Mouse (Mus musculus) layer of hippocampus, postnatal 10 days (tissue): Measurements from ENCODE around the gene Pbld1. TPM values are rescaled to one million over a fixed set of nuclear protein-coding genes. Genes with fewer than 3 reads are reported as not detected.
"Not testable (repeated sequence)": the region's sequence is repeated elsewhere in the genome, so short reads cannot be mapped to it uniquely, and the experiment has no call there.

Experiments
- DNase-seq, 2 experiments: peaks; one replicate each; pipeline ENCODE4 v3.0.0; 2021; ENCODE audit warnings: low spot score in 2 of 2
- total RNA-seq, 2 experiments: library from RNA; stranded (reverse); gene quantifications; 2 replicates each; pipeline ENCODE4 v1.2.3; 2021

The Pbld1 gene
- total RNA-seq, 2 experiments from 2014 or later: 0.53 TPM; not detected in 1

- no peak for DNase-seq
These were observed 19.9 kb upstream of the Pbld1 start for GRCm38 (mm10) chr10:63039867-63040628.

GRCm38 (mm10) chr10:63043154-63043553 is 16.8 kb upstream of the Pbld1 start:
- no peak for DNase-seq

GRCm38 (mm10) chr10:63047751-63048150 is 12.2 kb upstream of the Pbld1 start:
- DNase-seq: no peak

GRCm38 (mm10) chr10:63049106-63049505 is 10.9 kb upstream of the Pbld1 start:
- no peak for DNase-seq

- no peak for DNase-seq
These were observed 8.7 kb upstream of the Pbld1 start for GRCm38 (mm10) chr10:63051267-63051666.

GRCm38 (mm10) chr10:63052011-63052410 is 8.0 kb upstream of the Pbld1 start:
- DNase-seq: no peak

- DNase-seq: no peak
These were observed 7.0 kb upstream of the Pbld1 start for GRCm38 (mm10) chr10:63053007-63053406.

- DNase-seq: not testable (repeated sequence)
These were observed 5.9 kb upstream of the Pbld1 start for GRCm38 (mm10) chr10:63054071-63054470.

GRCm38 (mm10) chr10:63054586-63054985 is 5.4 kb upstream of the Pbld1 start:
- no peak for DNase-seq

- DNase-seq: no peak
These were observed 2.8 kb upstream of the Pbld1 start for GRCm38 (mm10) chr10:63056966-63057750.

- no peak for DNase-seq
These were observed 444 bp downstream of the Pbld1 start for GRCm38 (mm10) chr10:63060406-63060805.

- no peak for DNase-seq
These were observed 1.3 kb downstream of the Pbld1 start for GRCm38 (mm10) chr10:63061266-63061665.

GRCm38 (mm10) chr10:63062696-63063095 is 2.7 kb downstream of the Pbld1 start:
- DNase-seq: no peak

GRCm38 (mm10) chr10:63063365-63063764 is 3.4 kb downstream of the Pbld1 start:
- no peak for DNase-seq

GRCm38 (mm10) chr10:63064516-63064915 is 4.6 kb downstream of the Pbld1 start:
- DNase-seq: no peak

- DNase-seq: no peak
These were observed 5.6 kb downstream of the Pbld1 start for GRCm38 (mm10) chr10:63065561-63065960.

- peak; percentile 85 to 87 for DNase-seq
These were observed 6.0 kb downstream of the Pbld1 start for GRCm38 (mm10) chr10:63065988-63066387.

- no peak for DNase-seq
These were observed 26.3 kb downstream of the Pbld1 start for GRCm38 (mm10) chr10:63086304-63086703.

- DNase-seq: no peak
These were observed 29.3 kb downstream of the Pbld1 start for GRCm38 (mm10) chr10:63089103-63089757.

GRCm38 (mm10) chr10:63089758-63090571 is 30.0 kb downstream of the Pbld1 start:
- peak; percentile 13 to 21 for DNase-seq

GRCm38 (mm10) chr10:63091915-63092314 is 32.0 kb downstream of the Pbld1 start:
- no peak for DNase-seq
